Mouse (Mus musculus) hindlimb bud, embryonic 11.5 days (tissue): ENCODE measurements around the gene Actr8.

ENCODE experiments used
- DNase-seq: peaks from one replicate; pipeline ENCODE4 v3.0.0-alpha.2; 2012; ENCODE audit warnings: low read depth, low spot score; ENCODE audit errors: extremely low spot score

The Actr8 gene

DNA sequence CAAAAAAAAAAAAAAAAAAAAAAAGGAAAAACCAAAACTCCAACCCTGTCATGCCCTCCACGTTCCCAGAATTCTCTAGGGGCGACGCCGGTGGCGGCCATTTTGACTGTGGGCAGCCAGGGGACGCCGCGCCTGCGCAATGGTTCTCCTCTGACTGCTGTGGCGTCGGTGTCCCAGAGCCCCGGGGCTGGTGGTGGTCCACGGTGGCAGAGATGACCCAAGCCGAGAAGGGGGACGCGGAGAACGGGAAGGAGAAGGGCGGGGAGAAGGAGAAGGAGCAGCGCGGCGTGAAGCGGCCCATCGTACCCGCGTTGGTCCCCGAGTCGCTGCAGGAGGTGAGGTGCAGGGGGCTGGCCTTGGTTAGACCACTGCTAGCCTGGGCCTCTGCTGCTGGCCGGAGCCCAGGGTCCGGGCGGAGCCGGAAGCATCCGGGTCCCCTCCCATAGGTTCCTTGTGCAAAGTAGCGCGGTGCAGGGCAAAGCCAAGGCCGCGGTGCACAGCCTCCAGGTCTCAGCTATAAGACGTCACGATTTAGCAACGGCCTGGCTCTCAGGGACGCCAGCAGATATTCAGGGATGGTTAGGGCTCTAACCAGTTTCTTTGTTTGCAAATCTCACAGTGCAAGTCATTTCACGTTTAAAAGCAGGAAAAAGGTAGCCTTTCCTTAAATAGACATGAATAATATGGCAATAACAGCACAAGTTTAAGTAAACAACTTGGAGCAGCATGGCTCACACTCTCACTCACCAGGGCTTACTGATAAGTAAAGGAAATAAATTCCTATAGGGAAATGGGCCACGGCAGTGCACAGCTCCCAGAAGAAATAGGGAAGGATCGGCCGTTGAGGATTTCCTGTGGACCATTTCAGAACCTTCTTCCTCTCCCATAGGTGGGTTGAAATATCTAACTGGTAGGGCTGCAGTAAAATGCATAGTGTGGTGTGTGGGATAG lies at the start of gene Actr8:
TSS of gene Actr8 (plus strand) at position 84 of the 951 bp plus-strand sequence.
- DNase-seq: peak; percentile 71

DNA sequence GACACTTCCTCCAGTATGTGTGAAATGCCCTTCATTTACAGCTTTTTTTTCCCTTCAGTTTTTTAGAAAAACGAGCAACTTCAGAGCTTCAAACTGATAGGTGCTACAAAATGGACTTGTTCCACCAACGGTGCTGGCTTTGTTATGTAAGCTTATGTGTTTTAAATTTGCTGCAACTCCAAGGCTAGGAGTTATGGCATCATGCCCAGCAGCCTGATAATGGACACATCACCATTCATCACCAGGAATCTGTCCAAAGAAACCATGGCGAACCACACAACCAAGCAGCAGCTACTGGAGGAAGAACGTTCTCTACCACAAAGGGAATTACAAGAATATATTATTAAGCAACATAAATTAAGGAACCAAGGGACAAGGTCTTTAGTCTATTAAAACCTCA lies 49.2 kb upstream of the Actr8 start:
- DNase-seq: no peak

DNA sequence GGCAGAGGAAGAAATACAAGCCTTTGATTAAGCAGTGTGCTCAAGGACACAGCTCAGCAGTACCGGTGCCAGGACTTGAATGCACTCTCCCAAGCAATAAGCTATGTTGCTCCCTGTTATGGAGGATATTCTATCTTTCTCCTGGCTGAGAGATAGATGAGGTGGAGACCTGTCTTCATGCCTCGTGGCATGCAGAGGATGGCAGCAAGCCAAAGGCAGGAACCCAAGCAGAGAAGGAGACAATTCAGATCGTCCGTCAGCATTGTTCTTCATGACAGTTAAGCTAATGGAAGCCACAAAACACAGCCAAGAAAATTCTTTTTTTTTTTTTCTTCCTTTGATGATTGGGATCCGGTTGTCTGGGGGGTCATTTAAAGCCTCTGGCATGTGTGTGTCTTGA lies 42.6 kb upstream of the Actr8 start:
- DNase-seq: no peak

DNA sequence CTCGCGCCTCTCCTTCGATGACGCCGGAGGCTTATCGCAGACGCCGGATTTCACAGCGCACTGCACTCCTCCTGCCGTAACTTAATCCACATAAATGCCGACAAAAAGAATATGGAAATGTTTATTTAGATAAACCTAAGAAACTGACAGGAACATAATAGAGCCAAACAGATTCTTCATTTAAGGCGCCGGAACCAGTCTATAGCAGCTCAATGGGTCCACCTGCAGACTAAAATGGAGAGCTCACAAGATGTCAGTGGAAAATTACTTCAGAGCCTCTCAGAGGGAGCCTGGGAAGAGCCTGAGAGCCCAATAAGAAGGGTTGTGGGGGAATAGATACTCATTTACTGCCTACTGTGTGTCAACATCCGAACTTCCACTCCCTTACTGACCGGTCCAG lies 40.7 kb upstream of the Actr8 start:
- no peak for DNase-seq

DNA sequence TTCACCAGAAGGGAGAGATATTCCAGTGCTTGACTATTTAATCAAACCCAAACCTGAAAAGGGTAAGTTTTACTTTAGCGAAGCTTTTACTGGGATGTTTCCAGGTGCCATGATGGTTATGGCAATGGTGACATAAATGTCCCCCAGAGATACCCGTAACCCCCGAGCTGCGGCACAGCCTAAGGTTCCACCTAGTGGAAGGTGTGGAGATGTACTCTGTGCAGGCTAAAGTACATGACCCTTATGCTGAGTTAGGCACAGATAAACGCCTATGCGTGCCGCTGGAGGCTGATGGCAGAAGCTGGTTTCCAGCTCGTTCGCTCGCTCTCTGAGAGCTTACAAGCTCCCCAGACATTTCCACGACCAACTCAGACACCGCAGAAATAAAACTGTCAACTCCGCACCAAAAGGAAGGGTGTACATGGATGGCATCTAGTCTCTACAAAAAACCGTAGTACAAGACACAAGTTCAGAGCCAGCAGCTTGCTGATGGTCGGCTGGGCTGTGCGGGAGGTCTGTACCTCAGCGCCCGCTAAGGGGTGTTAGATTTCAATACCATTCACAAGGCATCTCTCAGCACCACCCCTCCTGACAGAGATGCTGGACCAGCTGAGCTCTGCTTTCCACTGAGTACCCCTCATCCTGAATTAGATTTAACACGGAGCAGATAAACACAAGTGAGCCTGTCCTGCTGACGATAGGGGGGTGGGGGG lies 38.4 kb upstream of the Actr8 start:
- no peak for DNase-seq

DNA sequence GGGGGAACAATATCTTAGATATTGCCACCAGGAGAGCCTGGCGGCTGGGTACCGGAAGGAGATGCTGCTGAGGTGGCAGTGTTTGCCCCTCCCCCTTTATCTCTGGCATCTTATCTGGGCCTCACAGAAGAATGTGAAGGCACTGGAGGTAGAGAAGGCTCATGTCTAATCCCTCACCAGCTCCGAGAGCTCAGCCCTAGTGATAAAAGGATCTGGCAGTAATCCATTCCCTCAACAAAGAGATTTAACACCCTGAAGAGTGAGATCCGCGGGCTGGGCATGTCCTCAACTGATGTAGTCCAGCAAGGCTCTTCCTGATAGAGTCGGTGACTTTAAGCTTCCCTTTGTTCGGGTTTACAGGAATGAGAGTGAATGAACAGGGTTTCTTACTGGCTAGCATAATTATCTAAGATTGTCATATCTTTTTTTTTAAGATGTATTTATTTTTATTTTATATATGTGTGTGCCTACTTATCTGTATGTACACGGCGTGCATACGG lies 37.8 kb upstream of the Actr8 start:
- DNase-seq: no peak

DNA sequence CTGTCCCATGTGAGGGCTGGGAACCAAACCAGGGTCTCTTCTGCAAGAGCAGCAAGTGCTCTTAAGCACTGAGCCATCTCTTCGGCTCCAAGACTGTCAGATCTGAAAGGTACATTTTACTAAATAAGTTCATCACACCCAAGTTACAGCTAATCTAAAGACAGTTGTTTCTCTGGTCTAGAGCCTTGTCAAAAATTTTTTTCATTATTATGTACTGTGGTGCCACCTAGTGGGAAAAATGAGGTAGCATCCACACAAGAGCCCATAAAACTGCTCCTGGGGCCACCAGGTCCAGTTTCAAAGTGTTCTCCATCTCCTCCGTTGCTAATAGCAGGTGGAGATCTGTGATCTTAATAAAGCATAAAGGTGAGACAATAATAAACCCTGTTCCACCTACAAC lies 37.3 kb upstream of the Actr8 start:
- peak; percentile 57 for DNase-seq

DNA sequence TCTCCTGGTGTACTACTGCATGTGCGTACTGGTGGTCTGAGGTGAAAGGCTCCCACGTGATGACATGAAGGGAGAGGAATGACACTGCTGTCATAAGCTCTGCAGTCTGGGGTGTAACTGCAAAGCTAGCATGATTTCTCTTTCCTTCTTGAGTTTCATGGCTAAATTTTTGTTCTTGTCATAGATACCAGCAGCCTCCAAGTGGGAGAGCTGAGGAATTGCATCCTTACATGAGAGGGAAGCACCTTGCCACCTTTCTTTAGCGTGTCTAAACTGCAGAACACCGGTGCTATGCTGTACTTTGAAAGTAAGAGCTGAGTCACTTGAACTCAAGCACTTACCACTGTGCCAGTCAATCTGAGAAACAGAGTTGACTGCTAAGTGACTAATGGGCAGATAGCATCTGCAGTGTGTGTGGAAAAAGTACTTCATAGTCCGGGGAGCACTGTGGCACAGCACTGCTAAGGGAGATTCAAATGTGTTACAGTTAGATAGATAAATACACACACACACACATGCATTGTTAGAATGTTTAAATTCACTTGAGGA lies 31.3 kb upstream of the Actr8 start:
- no peak for DNase-seq

DNA sequence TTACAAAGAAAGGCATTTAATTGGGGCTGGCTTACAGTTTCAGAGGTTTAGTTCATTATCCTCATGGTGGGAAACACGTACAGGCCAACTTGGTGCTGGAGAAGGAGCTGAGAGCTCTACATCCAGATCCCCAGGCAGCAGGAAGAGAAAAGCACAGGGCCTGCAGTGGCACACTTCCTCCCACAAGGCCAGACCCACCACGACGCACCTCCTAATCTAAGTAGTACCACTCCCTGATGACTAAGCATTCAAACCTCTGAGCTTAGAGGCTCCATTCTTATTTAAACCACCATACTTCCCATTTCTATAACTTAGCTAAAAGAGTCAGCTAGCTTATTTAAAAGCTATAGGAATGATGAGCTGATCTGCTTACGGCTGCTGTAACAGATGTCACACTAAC lies 27.3 kb upstream of the Actr8 start:
- no peak for DNase-seq

DNA sequence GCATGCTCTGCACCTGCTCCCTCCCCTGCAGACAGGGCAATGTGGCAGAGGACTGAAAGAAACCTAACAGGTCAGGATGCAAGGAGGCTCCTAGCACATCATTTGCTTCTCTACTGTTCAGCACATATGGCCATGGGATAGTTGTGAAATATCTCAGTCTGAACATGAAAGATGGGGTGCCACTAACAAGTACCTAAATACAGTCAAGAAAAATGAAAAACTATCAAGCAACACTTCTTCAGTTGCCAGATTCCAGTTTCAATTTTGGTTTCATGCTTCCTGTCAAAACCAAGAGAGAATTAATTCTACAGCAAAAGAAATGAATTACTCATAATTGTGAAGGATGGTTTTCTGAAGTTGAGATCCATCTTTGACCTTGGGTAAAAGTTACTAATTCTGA lies 20.7 kb upstream of the Actr8 start:
- no peak for DNase-seq

DNA sequence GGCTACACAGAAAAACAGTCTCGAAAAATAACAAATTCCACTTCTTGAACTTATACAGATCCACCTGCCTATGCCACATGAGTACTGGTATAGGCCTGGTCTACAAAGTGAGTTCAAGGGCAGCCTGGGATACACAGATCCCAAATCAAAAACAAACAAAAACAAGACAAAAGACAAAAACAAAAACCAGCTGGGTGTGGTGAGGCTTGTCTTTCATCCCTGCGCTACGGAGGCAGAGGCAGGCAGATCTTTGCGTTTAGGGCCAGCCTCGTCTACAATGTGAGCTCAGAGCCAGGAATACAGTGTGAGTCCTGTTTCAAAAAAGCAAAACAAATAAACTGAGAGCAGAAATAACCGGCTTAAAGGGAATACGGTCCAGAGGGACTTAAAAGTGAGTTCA lies 10.5 kb upstream of the Actr8 start:
- DNase-seq: no peak

DNA sequence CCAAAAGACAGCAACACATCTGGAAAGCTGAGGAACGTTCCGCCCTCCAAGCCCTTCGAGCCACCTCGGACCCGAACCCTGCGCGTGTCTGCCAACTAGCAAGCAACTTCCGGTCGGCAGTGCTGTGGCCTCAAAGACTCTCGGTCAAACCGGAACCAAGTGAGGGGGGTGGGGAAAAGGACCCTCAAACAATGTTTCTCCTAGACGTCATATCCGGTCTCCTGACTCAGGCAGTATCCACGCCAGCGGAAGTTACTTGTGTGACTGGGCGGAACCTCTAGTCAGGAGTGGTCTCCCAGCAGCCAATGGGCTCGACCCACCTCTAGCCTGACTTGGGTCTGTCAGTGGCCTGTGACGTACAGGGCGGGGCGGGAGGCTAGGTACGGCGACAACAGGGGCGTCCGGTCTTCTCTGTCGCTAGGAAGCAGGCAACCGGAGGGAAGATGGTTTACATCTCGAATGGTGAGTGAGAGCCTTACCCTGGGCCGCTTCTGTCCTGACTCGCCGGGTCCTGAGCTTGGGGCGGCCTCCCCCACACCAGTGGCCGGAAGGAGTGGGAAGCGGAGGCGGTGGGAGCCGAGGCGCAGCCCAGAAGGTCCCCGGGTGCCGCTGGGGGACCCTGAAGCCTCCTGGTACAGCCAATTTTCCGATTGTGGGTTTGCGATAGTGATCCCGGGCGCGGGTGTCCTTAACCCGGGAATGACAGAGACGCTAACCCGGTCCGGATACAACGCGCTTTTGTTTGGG lies 9.9 kb upstream of the Actr8 start, which contains the start of gene Selenok:
TSS of gene Selenok (plus strand) at position 234 of the 747 bp plus-strand sequence.
- DNase-seq: peak; percentile 98

DNA sequence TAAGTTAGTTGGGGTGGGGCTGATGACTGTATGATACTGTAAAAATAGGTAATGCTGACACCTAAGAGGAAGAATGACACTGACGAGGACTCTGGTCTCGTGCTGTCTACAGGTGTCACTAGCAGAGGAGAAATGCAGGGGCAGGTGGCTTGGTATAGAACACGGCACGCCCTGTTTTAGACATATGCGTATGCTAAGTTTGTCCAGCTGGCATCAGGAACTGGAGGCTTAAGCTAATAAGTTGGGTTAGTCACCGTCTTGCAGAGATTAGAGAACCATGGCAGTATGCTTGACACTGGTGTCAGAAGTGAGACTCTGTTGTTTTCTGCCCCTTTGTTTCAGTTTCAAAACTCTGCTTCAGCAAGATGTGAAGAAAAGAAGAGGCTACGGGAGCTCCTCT lies 6.7 kb upstream of the Actr8 start:
- DNase-seq: no peak

DNA sequence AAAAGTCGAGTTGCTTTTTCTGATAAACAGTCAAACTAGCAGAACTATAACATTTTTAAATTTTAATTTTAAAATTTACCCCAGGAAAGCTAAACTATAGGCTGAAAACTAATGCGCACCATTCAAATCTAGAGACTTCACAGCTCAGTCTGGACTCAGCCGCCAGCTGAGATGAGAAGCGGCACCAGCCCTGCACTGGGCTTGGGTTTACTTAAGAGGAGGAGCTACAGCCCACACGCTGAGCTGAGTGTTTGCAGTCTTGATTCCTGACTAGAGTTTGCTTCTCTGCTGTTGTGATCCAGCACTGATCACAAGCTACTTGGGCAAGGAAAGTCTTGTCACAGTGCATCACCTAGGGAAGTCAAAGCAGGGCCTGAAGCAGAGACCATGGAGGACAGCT lies 6.1 kb upstream of the Actr8 start:
- no peak for DNase-seq

DNA sequence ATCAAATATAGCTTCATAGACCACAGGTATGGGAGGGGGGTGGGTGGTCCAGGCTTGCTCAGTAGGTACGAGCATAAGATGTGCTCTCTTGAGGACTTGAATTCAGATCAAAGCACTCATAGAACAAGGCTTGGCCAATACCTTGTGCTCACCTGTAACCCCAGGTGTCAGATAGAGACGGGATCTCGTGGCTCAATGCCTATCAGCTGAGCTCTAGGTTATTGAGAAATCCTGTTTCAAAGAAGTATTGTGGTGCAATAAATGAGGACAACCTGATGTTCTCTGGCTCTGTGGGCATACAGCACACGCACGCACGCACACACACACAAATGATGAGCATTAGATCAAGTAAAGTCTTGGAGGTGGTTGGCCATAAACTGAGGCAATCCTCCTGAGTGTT lies 1.2 kb upstream of the Actr8 start:
- no peak for DNase-seq

DNA sequence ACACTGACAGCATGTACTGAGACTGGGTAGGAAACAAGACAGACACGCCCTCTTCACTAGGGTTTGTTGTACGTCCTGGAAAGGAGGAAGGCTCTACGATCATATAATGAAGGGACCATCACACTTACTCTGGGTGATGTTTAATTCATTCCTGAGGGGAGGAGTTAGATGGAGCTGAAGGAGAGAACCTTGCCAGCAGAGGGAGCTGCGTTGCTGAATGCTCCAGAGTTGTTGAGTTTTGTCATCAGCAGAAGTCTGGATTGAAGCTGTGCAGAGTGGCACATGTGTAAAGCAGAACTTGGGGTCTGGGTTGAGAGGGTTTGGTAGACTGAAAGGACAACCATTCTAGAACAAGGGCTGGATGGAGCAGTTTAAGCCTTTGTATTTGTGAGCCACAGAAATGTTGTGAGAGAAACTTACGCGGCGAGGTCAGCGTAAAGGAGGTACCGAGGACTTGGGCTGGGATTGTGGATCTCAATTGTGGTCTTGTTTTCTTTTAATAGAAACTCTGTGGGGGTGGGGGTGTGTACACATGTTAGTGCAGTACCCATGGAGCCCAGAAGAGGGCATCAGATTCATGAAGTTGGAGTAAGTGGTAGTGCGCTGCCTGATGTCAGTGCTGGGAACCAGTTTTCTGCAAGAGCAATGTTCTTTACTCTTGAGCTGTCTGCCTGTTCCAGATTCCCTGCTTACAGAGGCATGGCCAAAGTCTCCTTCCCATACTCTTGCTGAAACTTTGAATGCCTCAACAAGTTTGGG lies 2.5 kb downstream of the Actr8 start:
- no peak for DNase-seq

DNA sequence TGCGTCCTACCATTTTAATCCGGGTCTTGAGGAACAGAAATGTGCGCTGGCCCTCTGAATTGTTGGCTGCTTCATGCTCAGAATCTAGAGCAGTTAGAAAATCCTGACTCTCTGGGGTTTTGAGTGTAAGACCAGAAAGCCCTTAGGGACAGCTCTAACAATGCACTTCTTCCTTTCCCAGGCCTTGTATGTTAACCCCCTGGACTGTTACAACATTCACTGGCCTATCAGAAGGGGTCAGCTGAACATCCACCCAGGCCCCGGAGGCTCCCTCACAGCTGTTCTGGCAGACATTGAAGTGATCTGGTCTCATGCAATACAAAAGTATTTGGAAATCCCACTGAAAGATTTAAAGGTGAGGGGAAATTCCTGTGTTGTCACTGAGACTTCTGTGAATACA lies 8.0 kb downstream of the Actr8 start:
- no peak for DNase-seq

DNA sequence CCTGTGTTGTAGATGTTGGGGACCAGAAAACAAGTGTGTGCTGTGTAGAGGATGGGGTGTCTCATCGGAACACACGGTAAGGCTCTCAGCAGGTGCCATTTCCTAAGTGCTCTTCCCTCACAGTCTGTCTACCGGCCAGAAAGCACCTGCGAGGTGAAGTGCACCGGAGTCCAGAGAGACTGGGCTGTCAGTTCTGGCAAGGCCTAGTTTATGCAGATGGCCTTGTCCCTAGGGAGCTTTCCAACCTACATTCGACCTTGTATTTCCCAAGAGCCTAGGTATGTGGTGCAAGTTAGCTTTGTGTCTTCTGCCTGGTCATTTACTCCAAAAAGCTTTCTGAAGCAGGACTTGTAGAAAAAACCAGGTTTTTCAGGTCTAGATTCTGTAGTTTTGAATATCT lies 9.1 kb downstream of the Actr8 start:
- DNase-seq: no peak

DNA sequence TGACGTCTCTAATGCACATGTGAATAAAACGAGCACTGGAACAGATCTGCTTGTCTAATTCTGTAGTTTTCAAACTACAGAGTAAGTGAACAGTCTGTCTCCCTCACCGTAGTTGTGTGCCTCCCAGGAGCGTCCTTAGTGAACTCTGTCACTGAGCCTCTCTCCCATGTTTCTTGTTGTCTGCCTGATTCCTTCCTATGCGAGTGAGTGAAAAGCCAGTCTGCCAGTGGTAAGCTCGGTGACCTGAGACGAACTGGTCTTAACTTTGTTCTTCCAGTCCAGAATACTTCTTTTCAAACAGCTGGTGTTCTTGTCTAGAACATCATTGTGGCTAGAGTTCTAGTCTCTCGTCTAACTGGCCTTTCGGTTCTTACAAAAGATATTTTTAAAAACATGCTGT lies 9.6 kb downstream of the Actr8 start:
- DNase-seq: no peak

DNA sequence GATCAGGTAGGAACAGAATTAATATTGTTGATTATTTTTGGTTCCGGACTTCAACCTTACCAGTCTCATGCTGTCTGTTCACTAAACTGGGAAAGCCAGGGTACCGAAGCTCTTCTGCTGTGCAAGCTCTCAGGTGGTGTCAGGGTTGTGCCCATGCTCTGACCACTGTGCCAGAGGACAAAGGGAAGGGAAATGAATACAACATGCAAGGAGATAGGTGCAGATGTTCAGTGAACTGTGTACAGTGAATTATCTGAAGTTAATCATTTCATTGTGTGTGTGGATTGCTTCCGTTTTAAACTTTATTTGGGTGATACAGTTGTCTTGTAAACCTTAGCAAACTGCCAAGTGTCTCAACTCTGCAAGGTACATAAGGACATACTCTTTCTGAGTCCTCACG lies 10.2 kb downstream of the Actr8 start:
- no peak for DNase-seq
